34 mouse cellular contexts compared by ENCODE assay signal in the genomic region with DNA sequence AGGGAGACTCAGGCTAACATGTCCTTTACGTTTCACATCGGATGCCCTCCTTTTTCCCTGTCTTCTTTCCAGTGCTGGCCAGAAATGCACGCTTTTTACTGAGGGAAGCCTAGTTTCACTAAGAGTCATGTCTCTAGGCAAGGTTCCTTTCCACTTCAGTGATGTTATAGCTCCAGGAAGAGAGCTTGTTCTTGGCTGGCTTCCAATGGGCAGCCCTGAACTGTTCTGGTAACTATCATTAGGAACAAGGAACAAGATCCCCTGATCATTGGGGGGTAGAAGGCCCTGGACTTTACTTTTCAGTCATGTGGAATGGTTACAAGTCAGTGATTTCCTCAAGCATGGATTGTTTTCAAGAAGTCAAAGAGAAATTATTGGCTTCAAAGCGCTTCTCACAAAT. TPM values are rescaled to one million over a fixed set of nuclear protein-coding genes. Genes with fewer than 3 reads are reported as not detected.
DNase-seq lines count a peak whose midpoint lies in the region; ATAC-seq and TF ChIP-seq lines count a peak whose summit lies in the region.
"Had no signal": no experiment of that assay in that cellular context is flagged by ENCODE, and none has a peak within 500 bp of the region (broad histone marks: within the 10 kb centered on the region; RNA-seq: fewer than 3 reads in every experiment).

No protein-coding gene starts in this region.

- no peaks in the 10 kb centered on the region for H3K27me3 ChIP-seq in kidney, embryonic 15.5 days
- H3K27me3 ChIP-seq in Patski, result no peaks in the 10 kb centered on the region
- H3K27me3 ChIP-seq: embryonic facial prominence, embryonic 13.5 days; hindbrain, embryonic 13.5 days; limb, embryonic 15.5 days; liver, embryonic 13.5 days; stomach, embryonic 15.5 days had no signal

- H3K4me2 ChIP-seq in kidney, embryonic 15.5 days, result no peak overlapping the region
- H3K4me2 ChIP-seq: embryonic facial prominence, embryonic 13.5 days; heart, embryonic 11.5 days; hindbrain, embryonic 13.5 days; limb, embryonic 15.5 days; liver, embryonic 13.5 days; stomach, embryonic 15.5 days had no signal

- ATAC-seq in kidney, embryonic 15.5 days (replicated peaks; ENCODE audit: low FRiP score), result no peak; the same call in 1 of the 2 replicates
- peak; percentile 82 for ATAC-seq in Patski
- ATAC-seq: activated CD4-positive, CD25-positive, alpha-beta regulatory T cell, adult 4 months; CD4-positive, CD25-positive, alpha-beta regulatory T cell, adult 4 months; forebrain, embryonic 16.5 days; intestine, embryonic 16.5 days had no signal

- H3K9me3 ChIP-seq in kidney, embryonic 15.5 days (replicated peaks), result no peaks in the 10 kb centered on the region
- H3K9me3 ChIP-seq: embryonic facial prominence, embryonic 13.5 days; forebrain, embryonic 10.5 days; hindbrain, embryonic 13.5 days; limb, embryonic 10.5 days; limb, embryonic 15.5 days; liver, embryonic 13.5 days; stomach, embryonic 15.5 days had no signal

- POLR2A ChIA-PET in Patski (lab: Charles Lee), result interaction anchor here (1.0 kb wide), 1 partner anchor 36 kb away, joined by 3 read pairs; a partner anchor contains a TSS

- TF ChIP-seq CTCF in Patski (IDR thresholded peaks at IDR 0.05), result no peak

- CTCF ChIA-PET in Patski (lab: Charles Lee), result interaction anchor here (0.8 to 1.9 kb wide), 8 partner anchors 12 to 83 kb away, joined by 3 to 9 read pairs (median 4); a partner anchor contains a TSS

- in situ Hi-C loops in Patski (cut with MboI; ENCODE audit: low pct_unique_long_range_greater_than_20kb), result loop anchor here (25.0 kb wide), 2 partner anchors 768 to 1493 kb away; no protein-coding TSS in a partner anchor

- no peak overlapping the region for H3K27ac ChIP-seq in kidney, embryonic 15.5 days
- H3K27ac ChIP-seq: embryonic facial prominence, embryonic 13.5 days; forebrain, embryonic 10.5 days; gastrocnemius, adult 2 months; hindbrain, embryonic 13.5 days; layer of hippocampus, adult 2 months; limb, embryonic 10.5 days; limb, embryonic 15.5 days; liver, embryonic 13.5 days; stomach, embryonic 15.5 days had no signal

- H3K9ac ChIP-seq in kidney, embryonic 15.5 days, result no peak overlapping the region
- H3K9ac ChIP-seq: embryonic facial prominence, embryonic 13.5 days; hindbrain, embryonic 13.5 days; limb, embryonic 15.5 days; liver, embryonic 13.5 days; stomach, embryonic 15.5 days had no signal

- H3K4me3 ChIP-seq in kidney, embryonic 15.5 days (replicated peaks), result no peak overlapping the region
- H3K4me3 ChIP-seq: embryonic facial prominence, embryonic 13.5 days; forebrain, embryonic 10.5 days; gastrocnemius, adult 2 months; hindbrain, embryonic 13.5 days; layer of hippocampus, adult 2 months; limb, embryonic 10.5 days; limb, embryonic 15.5 days; liver, embryonic 13.5 days; stomach, embryonic 15.5 days had no signal

- DNase-seq in kidney, adult 11 months, result peak; percentile 79
- no peak for DNase-seq in Patski (ENCODE audit: low read depth, low spot score)
- peak; percentile 74 to 79 for DNase-seq in kidney, adult 8-10 months
- DNase-seq in kidney, postnatal 14 days, result peak; percentile 71
- no peak for DNase-seq in heart, postnatal 36 days
- no peak for DNase-seq in spleen, adult 12 weeks (ENCODE audit: low spot score)
- no peak for DNase-seq in cerebellum, adult 9-10 months
- DNase-seq: adrenal gland, adult 8-10 months; cerebellum, adult 18-20 months; gastrocnemius, adult 2 months; gastrocnemius, postnatal 36 days; heart, adult 18-20 months; heart, postnatal 4 days; liver, embryonic 13.5 days; lung, adult 18-20 months; lung, postnatal 14 days; midbrain, embryonic 14.5 days; retina, postnatal 1 day; right cerebral cortex, postnatal 14 days; thymus, postnatal 25 days had no signal

- H3K4me1 ChIP-seq in kidney, embryonic 15.5 days, result no peaks in the 10 kb centered on the region
- H3K4me1 ChIP-seq: embryonic facial prominence, embryonic 13.5 days; forebrain, embryonic 10.5 days; hindbrain, embryonic 13.5 days; limb, embryonic 10.5 days; limb, embryonic 15.5 days; liver, embryonic 13.5 days; stomach, embryonic 15.5 days had no signal

- 72% methylated on average over 4 of the region's 4 CpGs for WGBS in kidney, embryonic 15.5 days

- H3K36me3 ChIP-seq in kidney, embryonic 15.5 days, result no peaks in the 10 kb centered on the region
- H3K36me3 ChIP-seq: embryonic facial prominence, embryonic 13.5 days; forebrain, embryonic 10.5 days; hindbrain, embryonic 13.5 days; limb, embryonic 10.5 days; limb, embryonic 15.5 days; liver, embryonic 13.5 days; stomach, embryonic 15.5 days had no signal

- intact Hi-C loops in heart, postnatal 36 days (cut with DNase I), result no loop called here

RNA-seq across cellular contexts. Expression of a gene that starts 19.2 kb away (rescaled TPM):
- polyA plus RNA-seq in kidney, embryonic 15.5 days (2015; fragmentation: Nextera tagmentation; extraction: Ambion mirVana), result 13.7 and 15.9 TPM in 2 replicates
- polyA plus RNA-seq in Patski (2021), result 199 TPM
- under 1 TPM in 1 of 2 experiments, not detected in 1; 0.22 TPM for total RNA-seq in heart, postnatal 36 days (2021)
- total RNA-seq: gastrocnemius, adult 2 months; gastrocnemius, postnatal 36 days; monocyte, adult 5-6 weeks had no signal
- polyA plus RNA-seq: activated CD4-positive, CD25-positive, alpha-beta regulatory T cell, adult 4 months; CD4-positive, CD25-positive, alpha-beta regulatory T cell, adult 4 months had no signal

RNA-seq across cellular contexts. Expression of a gene that starts 35.5 kb away (rescaled TPM):
- polyA plus RNA-seq in kidney, embryonic 15.5 days (2015; fragmentation: Nextera tagmentation; extraction: Ambion mirVana), result 23.5 and 23.9 TPM in 2 replicates
- polyA plus RNA-seq in Patski (2021), result 187 TPM
- total RNA-seq in heart, postnatal 36 days (2021), result under 1 TPM; 0.60 to 0.72 TPM
- total RNA-seq: monocyte, adult 5-6 weeks had no signal
- polyA plus RNA-seq: CD4-positive, CD25-positive, alpha-beta regulatory T cell, adult 4 months had no signal

Comparison
In these comparisons a context has a peak if more than half of its experiments do, and no peak if none do; other contexts are left out.
1. DNase-seq: peak in kidney, adult 11 months (single experiment), kidney, adult 8-10 months (2 of 2) and kidney, postnatal 14 days (single experiment); none in Patski (single experiment), heart, postnatal 36 days (0 of 2), spleen, adult 12 weeks (single experiment) and cerebellum, adult 9-10 months (single experiment).
2. RNA of a gene that starts 19.2 kb away (polyA plus RNA-seq): 199 TPM in Patski (single experiment); 13.7 to 15.9 TPM in kidney, embryonic 15.5 days; every median in the first group is over 10 times any median in the second.